Mouse (Mus musculus) lung, embryonic 14.5 days (tissue): Measurements from ENCODE around the gene Mpig6b. TPM values are rescaled to one million over a fixed set of nuclear protein-coding genes. Genes with fewer than 3 reads are reported as not detected.

Experiments
- ATAC-seq: fragments of 200-750 bp; cut with Nextera tagmentation; 2 replicates; pipeline ENCODE4 v1.8.0; 2017; ENCODE audit warnings: mild to moderate bottlenecking, moderate TSS enrichment, moderate library complexity; ENCODE audit not compliant: insufficient read depth
- DNase-seq: peaks from one replicate; pipeline ENCODE4 v3.0.0-alpha.2; 2015
- H3K27ac ChIP-seq: fragments of 300-500 bp; sonication (generic); 2 replicates; pipeline ENCODE4 v1.5.1; 2014; ENCODE audit warnings: low read depth, mild to moderate bottlenecking, moderate library complexity
- H3K27me3 ChIP-seq: fragments of 300-500 bp; sonication (generic); 2 replicates; pipeline ENCODE4 v1.6.1; 2014; ENCODE audit warnings: low read length, control low read depth; ENCODE audit not compliant: insufficient read depth
- H3K36me3 ChIP-seq: fragments of 300-500 bp; sonication (generic); 2 replicates; pipeline ENCODE4 v1.6.1; 2014; ENCODE audit warnings: control low read depth; ENCODE audit not compliant: insufficient read depth
- H3K4me1 ChIP-seq: fragments of 300-500 bp; sonication (generic); 2 replicates; pipeline ENCODE4 v1.6.1; 2014; ENCODE audit warnings: antibody characterized with exemption, control low read depth; ENCODE audit not compliant: insufficient read depth
- H3K4me2 ChIP-seq: fragments of 300-500 bp; sonication (generic); 2 replicates; pipeline ENCODE4 v1.6.1; 2014; ENCODE audit warnings: mild to moderate bottlenecking
- H3K4me3 ChIP-seq: fragments of 300-500 bp; sonication (generic); 2 replicates; pipeline ENCODE4 v1.5.1; 2014; ENCODE audit warnings: low read depth, low read length
- H3K9ac ChIP-seq: fragments of 300-500 bp; sonication (generic); 2 replicates; pipeline ENCODE4 v1.6.1; 2014
- H3K9me3 ChIP-seq: fragments of 300-500 bp; sonication (generic); 2 replicates; pipeline ENCODE4 v1.6.1; 2016; ENCODE audit warnings: low read depth, low read length, control low read depth
- CTCF ChIP-seq: IDR thresholded peaks from 2 replicates; pipeline ENCODE4 v1.5.1; 2016; ENCODE audit warnings: antibody characterized with exemption, low read depth
- WGBS: fragments of 180-500 bp; shearing (Covaris S2); extraction: QIAGEN DNeasy Blood & Tissue Kit; methylation state at CpG from one replicate; pipeline ENCODE4 v1.1.7; 2014; 5-methylcytosine and 5-hydroxymethylcytosine counted together
- polyA plus RNA-seq: library from polyadenylated mRNA; unstranded; fragments of >200 nt; fragmentation: Nextera tagmentation; extraction: Ambion mirVana; gene quantifications from 2 replicates; pipeline ENCODE4 v1.2.1, GENCODE M21; 2014

The Mpig6b gene
- polyA plus RNA-seq, 1 experiment from 2014 or later, result 1.4 TPM

DNA sequence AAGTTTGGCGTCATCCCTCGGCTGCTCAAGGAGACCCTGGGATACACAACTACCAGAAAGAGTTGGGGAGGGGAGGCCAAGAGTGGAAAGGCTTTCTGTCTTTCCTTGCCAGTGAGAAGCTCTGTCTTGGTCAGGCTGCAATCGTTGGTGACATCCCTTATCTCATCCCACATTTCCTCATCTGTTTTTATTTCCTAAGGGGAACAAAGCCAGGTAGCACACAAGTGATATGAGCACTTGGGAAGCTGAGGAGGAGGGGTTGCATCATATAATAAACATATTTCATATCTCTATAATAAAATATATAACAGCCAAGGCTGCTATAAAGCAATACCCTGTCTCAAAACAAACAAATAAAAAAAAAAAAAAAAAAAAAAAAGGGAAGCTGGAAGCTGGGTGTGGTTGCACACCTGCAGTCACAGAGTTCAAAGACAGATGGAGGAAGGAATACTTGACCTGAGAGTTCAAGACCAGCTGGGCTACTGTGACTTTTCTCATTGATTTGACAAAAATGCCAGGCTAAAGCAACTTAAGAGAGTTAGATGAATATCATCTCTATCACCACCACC lies 18.0 kb upstream of the Mpig6b start:
- no peak overlapping the region for H3K4me3 ChIP-seq
- DNase-seq (no peak), ATAC-seq (no peak)
- H3K9me3 ChIP-seq, result no peaks in the 10 kb centered on the region
- 64% methylated on average over 3 of the region's 3 CpGs for WGBS
- no peaks in the 10 kb centered on the region for H3K36me3 ChIP-seq
- no peak for TF ChIP-seq CTCF
- no peak overlapping the region for H3K4me2 ChIP-seq
- H3K9ac ChIP-seq, result no peak overlapping the region
- no peak overlapping the region for H3K27ac ChIP-seq
- H3K4me1 ChIP-seq, result no peaks in the 10 kb centered on the region
- H3K27me3 ChIP-seq, result no peaks in the 10 kb centered on the region

DNA sequence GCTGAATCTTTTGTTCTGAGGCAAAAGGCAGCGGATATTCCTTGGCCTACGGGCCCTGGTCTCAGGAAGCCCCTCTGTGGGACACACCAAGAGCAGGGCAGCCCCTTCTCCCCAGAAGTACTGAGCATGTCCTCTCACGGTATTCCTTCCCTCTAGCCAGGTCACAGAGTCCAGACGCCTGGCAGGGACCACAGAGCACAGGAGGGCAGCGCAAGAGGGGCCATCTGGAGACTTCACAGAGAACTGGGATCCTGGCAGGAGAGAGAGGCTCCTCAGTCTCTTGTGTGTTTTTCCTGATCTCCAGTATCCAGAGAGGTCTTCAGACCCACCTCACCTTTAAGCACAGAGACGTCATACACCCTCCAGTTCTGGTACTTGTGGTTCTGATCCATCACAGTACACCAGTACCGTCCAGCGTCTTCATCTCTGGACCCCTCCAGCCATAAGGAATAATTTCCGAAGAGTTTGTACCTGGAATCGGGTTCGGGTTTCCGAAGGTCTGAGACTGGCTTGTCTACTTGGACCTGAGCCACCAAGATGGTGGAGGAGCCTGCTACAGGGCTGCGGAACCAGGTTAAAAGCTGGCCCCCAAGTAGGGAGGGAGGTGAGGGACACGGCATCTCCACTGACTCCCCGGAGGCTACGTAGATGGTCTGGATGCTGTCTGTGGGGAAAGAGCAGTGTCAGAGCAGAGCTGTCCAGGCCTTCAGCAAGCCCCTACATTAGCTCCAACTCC lies 17.0 kb upstream of the Mpig6b start:
- no peaks in the 10 kb centered on the region for H3K4me1 ChIP-seq
- no peaks in the 10 kb centered on the region for H3K9me3 ChIP-seq
- DNase-seq (no peak), ATAC-seq (no peak)
- H3K27ac ChIP-seq, result no peak overlapping the region
- no peak overlapping the region for H3K4me3 ChIP-seq
- H3K36me3 ChIP-seq, result no peaks in the 10 kb centered on the region
- no peak for TF ChIP-seq CTCF
- no peaks in the 10 kb centered on the region for H3K27me3 ChIP-seq
- H3K4me2 ChIP-seq, result no peak overlapping the region
- WGBS, result 79% methylated on average over 16 of the region's 16 CpGs
- H3K9ac ChIP-seq, result no peak overlapping the region

DNA sequence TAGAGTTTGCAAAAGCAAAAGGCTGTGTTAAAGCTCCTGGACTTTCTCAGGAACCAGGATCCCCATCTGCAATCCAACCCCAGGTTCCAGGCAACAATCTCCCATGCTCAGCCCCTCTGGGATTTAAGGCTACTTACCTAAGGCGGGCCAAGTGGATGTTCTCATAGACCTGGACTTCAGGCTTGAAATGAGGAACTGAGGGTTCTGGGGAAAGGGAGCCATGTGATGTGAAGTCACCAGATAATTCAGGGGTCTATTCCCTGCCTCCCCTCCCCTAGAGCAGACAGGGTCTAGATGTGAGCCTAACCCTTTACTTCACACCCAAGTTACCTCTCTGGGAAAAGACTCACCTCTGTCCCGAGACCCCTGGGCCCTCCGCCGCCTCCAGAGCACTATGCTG lies 14.7 kb upstream of the Mpig6b start:
- 0 out of 2 replicates have a peak, but pooled peaks cover 4% of the 10 kb centered on the region for H3K4me1 ChIP-seq
- no peaks in the 10 kb centered on the region for H3K9me3 ChIP-seq
- H3K4me3 ChIP-seq, result no peak overlapping the region
- ATAC-seq (no peak), DNase-seq (no peak)
- H3K27ac ChIP-seq, result no peak overlapping the region
- 84% methylated on average over 4 of the region's 4 CpGs for WGBS
- H3K4me2 ChIP-seq, result no peak overlapping the region
- no peaks in the 10 kb centered on the region for H3K36me3 ChIP-seq
- no peak for TF ChIP-seq CTCF
- no peaks in the 10 kb centered on the region for H3K27me3 ChIP-seq
- H3K9ac ChIP-seq, result no peak overlapping the region

DNA sequence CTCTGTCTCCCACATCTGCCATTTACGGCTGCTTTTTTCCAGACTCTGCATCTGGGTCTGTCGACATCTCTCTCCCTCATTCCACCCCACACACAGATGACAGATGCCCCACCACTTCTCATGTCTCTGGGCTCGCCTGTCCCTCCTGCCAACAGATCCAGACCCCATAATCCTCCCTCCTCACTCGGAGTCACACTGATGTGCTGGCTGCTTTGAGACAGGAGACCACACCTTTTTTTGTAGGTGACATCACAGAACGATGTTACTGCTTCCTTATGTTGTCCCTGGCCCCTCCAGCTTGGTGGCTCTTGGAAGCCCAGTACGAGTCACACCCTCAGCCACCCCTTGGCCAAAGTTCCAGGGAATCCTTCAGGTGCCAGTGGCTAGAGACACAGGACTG lies 14.3 kb upstream of the Mpig6b start:
- H3K9ac ChIP-seq, result peak overlapping the region; percentile 15; the same call in 1 of the 2 replicates
- H3K36me3 ChIP-seq, result no peaks in the 10 kb centered on the region
- DNase-seq (no peak), ATAC-seq (no peak)
- H3K27me3 ChIP-seq, result no peaks in the 10 kb centered on the region
- 46% methylated on average over 6 of the region's 6 CpGs for WGBS
- no peak overlapping the region for H3K4me3 ChIP-seq
- 0 out of 2 replicates have a peak, but pooled peaks cover 4% of the 10 kb centered on the region for H3K4me1 ChIP-seq
- TF ChIP-seq CTCF, result no peak
- H3K27ac ChIP-seq, result no peak overlapping the region
- H3K4me2 ChIP-seq, result no peak overlapping the region
- H3K9me3 ChIP-seq, result no peaks in the 10 kb centered on the region

DNA sequence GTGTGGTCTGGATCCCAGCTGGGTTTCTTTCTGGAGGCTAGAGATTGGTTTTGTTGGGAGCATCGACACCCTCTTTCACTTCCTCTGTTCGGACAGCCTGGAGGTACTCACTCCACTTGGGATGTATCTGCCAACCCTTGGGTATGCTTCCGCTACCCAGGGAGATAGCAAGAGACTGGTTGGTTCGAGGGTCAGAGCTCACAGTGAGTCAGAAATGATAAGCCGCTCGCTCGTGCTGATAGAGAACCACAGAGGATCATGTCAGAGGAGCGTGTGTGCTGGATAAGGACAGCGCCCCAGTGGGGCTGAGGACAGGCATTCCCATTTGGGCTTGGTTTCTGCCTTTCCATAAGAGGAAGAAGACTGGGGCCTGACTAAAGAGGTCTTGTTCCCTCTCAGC lies 13.8 kb upstream of the Mpig6b start:
- 40% methylated on average over 9 of the region's 9 CpGs for WGBS

GRCm38 (mm10) chr17:35077786-35078233 lies 11.8 kb upstream of the Mpig6b start, which contains the start of gene Ly6g6d:
Gene Ly6g6d (minus strand): TSS chr17:35078065.
- Histone ChIP-seq H3K4me1 (0 out of 2 replicates have a peak, but pooled peaks cover 4% of the 10 kb centered on the region), H3K4me2 (peak within 1 kb of the TSS; percentile 54)
- peak; percentile 60 for DNase-seq

More for the DNA sequence above, 13.8 kb upstream of the Mpig6b start:
- DNase-seq, result no peak
- Histone ChIP-seq H3K9me3 (no peaks in the 10 kb centered on the region), H3K36me3 (no peaks in the 10 kb centered on the region), H3K27ac (no peak overlapping the region), H3K27me3 (no peaks in the 10 kb centered on the region), H3K4me2 (no peak overlapping the region), H3K4me3 (no peak overlapping the region), H3K9ac (peak overlapping the region; percentile 15; the same call in 1 of the 2 replicates), H3K4me1 (0 out of 2 replicates have a peak, but pooled peaks cover 4% of the 10 kb centered on the region)
- ATAC-seq, result no peak
- no peak for TF ChIP-seq CTCF

GRCm38 (mm10) chr17:35077285-35077684 lies 11.3 kb upstream of the Mpig6b start:
- 33% methylated on average over 2 of the region's 2 CpGs for WGBS
- H3K4me1 ChIP-seq, result 0 out of 2 replicates have a peak, but pooled peaks cover 4% of the 10 kb centered on the region
- no peaks in the 10 kb centered on the region for H3K9me3 ChIP-seq
- H3K4me3 ChIP-seq, result peak overlapping the region; percentile 21
- TF ChIP-seq CTCF, result no peak
- DNase-seq (no peak), ATAC-seq (no peak)
- H3K4me2 ChIP-seq, result peak overlapping the region; percentile 54
- peak overlapping the region; percentile 44 for H3K9ac ChIP-seq
- H3K27ac ChIP-seq, result peak overlapping the region; percentile 69; the same call in 1 of the 2 replicates
- H3K36me3 ChIP-seq, result no peaks in the 10 kb centered on the region
- H3K27me3 ChIP-seq, result no peaks in the 10 kb centered on the region

More at GRCm38 (mm10) chr17:35077786-35078233, 11.8 kb upstream of the Mpig6b start, which contains the start of gene Ly6g6d:
- Histone ChIP-seq H3K9me3 (no peaks in the 10 kb centered on the region), H3K27me3 (no peaks in the 10 kb centered on the region), H3K36me3 (no peaks in the 10 kb centered on the region), H3K4me3 (peak within 1 kb of the TSS; percentile 21), H3K27ac (peak within 1 kb of the TSS; percentile 69; the same call in 1 of the 2 replicates), H3K9ac (peak within 1 kb of the TSS; percentile 44)
- 10% methylated on average over 14 of the region's 14 CpGs for WGBS
- TF ChIP-seq CTCF, result peak; percentile 65
- peak; percentile 75 for ATAC-seq
